Mouse (Mus musculus) layer of hippocampus, adult 11-12 months (tissue): ENCODE data around the gene Atp5b.

Experiments used
- DNase-seq: peaks from one replicate; pipeline ENCODE4 v3.0.0; 2022; ENCODE audit warnings: low spot score

Gene Atp5b

GRCm38 (mm10) chr10:128096693-128097586 lies 13.9 kb downstream of the Atp5b start:
- DNase-seq, result peak; percentile 72

- DNase-seq, result peak; percentile 55
Observed at GRCm38 (mm10) chr10:128097587-128097971, 14.5 kb downstream of the Atp5b start.

GRCm38 (mm10) chr10:128110103-128110761 lies 27.2 kb downstream of the Atp5b start:
- no peak for DNase-seq

- DNase-seq, result no peak
Observed at GRCm38 (mm10) chr10:128111227-128111626, 28.2 kb downstream of the Atp5b start.

- DNase-seq, result no peak
Observed at GRCm38 (mm10) chr10:128123833-128124232, 40.8 kb downstream of the Atp5b start.

GRCm38 (mm10) chr10:128124831-128125230 lies 41.8 kb downstream of the Atp5b start:
- DNase-seq, result no peak

GRCm38 (mm10) chr10:128125951-128126350 lies 42.9 kb downstream of the Atp5b start:
- no peak for DNase-seq

- DNase-seq, result no peak
Observed at GRCm38 (mm10) chr10:128127497-128127896, 44.4 kb downstream of the Atp5b start.

- DNase-seq, result no peak
Observed at GRCm38 (mm10) chr10:128128143-128128542, 45.1 kb downstream of the Atp5b start.

GRCm38 (mm10) chr10:128131297-128131696 lies 48.2 kb downstream of the Atp5b start:
- no peak for DNase-seq

GRCm38 (mm10) chr10:128131812-128132211 lies 48.7 kb downstream of the Atp5b start:
- DNase-seq, result no peak

GRCm38 (mm10) chr10:128133650-128134332 lies 50.7 kb downstream of the Atp5b start:
- DNase-seq, result peak; percentile 58

- no peak for DNase-seq
Observed at GRCm38 (mm10) chr10:128135374-128135773, 52.3 kb downstream of the Atp5b start.
